Mouse (Mus musculus) neural tube, embryonic 15.5 days (tissue): ENCODE measurements at regions not wholly inside any gene's neighbourhood (a gene's known extent, or its start where the extent isn't known, plus 50 kb on each side); places are given as distances from the start of the nearest gene placed in this dataset.
A peak's percentile ranks its signal among the peaks of the same experiment; 100 is the strongest.

Source experiments
- ATAC-seq: fragments of 200-750 bp; cut with Nextera tagmentation; 2 replicates; pipeline ENCODE4 v1.8.0; 2017; ENCODE audit warnings: mild to moderate bottlenecking, moderate TSS enrichment, moderate library complexity; ENCODE audit not compliant: low FRiP score
- H3K27ac ChIP-seq: fragments of 300-500 bp; sonication (generic); replicated peaks from 2 replicates; pipeline ENCODE4 v1.5.1; 2015; ENCODE audit warnings: mild to moderate bottlenecking, inconsistent platforms
- H3K27me3 ChIP-seq: fragments of 300-500 bp; sonication (generic); replicated peaks from 2 replicates; pipeline ENCODE4 v1.6.1; 2015; ENCODE audit warnings: inconsistent platforms
- H3K36me3 ChIP-seq: fragments of 300-500 bp; sonication (generic); 2 replicates; pipeline ENCODE4 v1.6.1; 2015; ENCODE audit warnings: inconsistent platforms
- H3K4me1 ChIP-seq: fragments of 300-500 bp; sonication (generic); 2 replicates; pipeline ENCODE4 v1.6.1; 2015; ENCODE audit warnings: inconsistent platforms
- H3K4me2 ChIP-seq: fragments of 300-500 bp; sonication (generic); 2 replicates; pipeline ENCODE4 v1.6.1; 2015; ENCODE audit warnings: inconsistent platforms, mild to moderate bottlenecking, moderate library complexity
- H3K4me3 ChIP-seq: fragments of 300-500 bp; sonication (generic); replicated peaks from 2 replicates; pipeline ENCODE4 v1.5.1; 2015; ENCODE audit warnings: mild to moderate bottlenecking, inconsistent platforms
- H3K9ac ChIP-seq: fragments of 300-500 bp; sonication (generic); replicated peaks from 2 replicates; pipeline ENCODE4 v1.6.1; 2015; ENCODE audit warnings: mild to moderate bottlenecking, inconsistent platforms
- H3K9me3 ChIP-seq: fragments of 300-500 bp; sonication (generic); replicated peaks from 2 replicates; pipeline ENCODE4 v1.6.1; 2016; ENCODE audit warnings: inconsistent platforms
- WGBS: fragments of 180-500 bp; shearing (Covaris S2); methylation state at CpG from one replicate; pipeline ENCODE4 v1.1.7; 2015; ENCODE audit warnings: mixed read lengths; 5-methylcytosine and 5-hydroxymethylcytosine counted together

GRCm38 (mm10) chr10:91734691-91735090 lies 553.6 kb upstream of the Tmpo start:
- Histone ChIP-seq H3K4me3 (no peak overlapping the region), H3K36me3 (no peaks in the 10 kb centered on the region), H3K9me3 (no peaks in the 10 kb centered on the region), H3K27ac (no peak overlapping the region), H3K27me3 (no peaks in the 10 kb centered on the region), H3K9ac (no peak overlapping the region), H3K4me2 (no peak overlapping the region), H3K4me1 (peaks cover 5% of the 10 kb centered on the region; the same call in 1 of the 2 replicates)
- no peak for ATAC-seq
- WGBS = 71% methylated on average over 8 of the region's 8 CpGs

GRCm38 (mm10) chr10:91732007-91732589 lies 551.0 kb upstream of the Tmpo start:
- H3K36me3 ChIP-seq = no peaks in the 10 kb centered on the region
- no peak overlapping the region for H3K4me2 ChIP-seq
- no peak overlapping the region for H3K4me3 ChIP-seq
- H3K27me3 ChIP-seq = no peaks in the 10 kb centered on the region
- no peaks in the 10 kb centered on the region for H3K9me3 ChIP-seq
- no peak for ATAC-seq
- H3K4me1 ChIP-seq = peaks cover 5% of the 10 kb centered on the region; the same call in 1 of the 2 replicates
- 46% methylated on average over 9 of the region's 9 CpGs for WGBS
- no peak overlapping the region for H3K9ac ChIP-seq
- no peak overlapping the region for H3K27ac ChIP-seq

- 66% methylated on average over 6 of the region's 6 CpGs for WGBS
- Histone ChIP-seq H3K9me3 (no peaks in the 10 kb centered on the region), H3K4me3 (no peak overlapping the region), H3K4me1 (peaks cover 5% of the 10 kb centered on the region; the same call in 1 of the 2 replicates), H3K4me2 (no peak overlapping the region), H3K36me3 (no peaks in the 10 kb centered on the region), H3K9ac (no peak overlapping the region), H3K27ac (no peak overlapping the region), H3K27me3 (no peaks in the 10 kb centered on the region)
- no peak for ATAC-seq
These were observed 548.9 kb upstream of the Tmpo start for GRCm38 (mm10) chr10:91730062-91730461.

- Histone ChIP-seq H3K4me2 (no peak overlapping the region), H3K36me3 (no peaks in the 10 kb centered on the region), H3K9me3 (no peaks in the 10 kb centered on the region), H3K4me1 (0 out of 2 replicates have a peak, but pooled peaks cover 6% of the 10 kb centered on the region), H3K4me3 (no peak overlapping the region), H3K9ac (no peak overlapping the region), H3K27me3 (no peaks in the 10 kb centered on the region), H3K27ac (peak overlapping the region; percentile 45; the same call in 1 of the 2 replicates)
- ATAC-seq = peak; percentile 94
- 54% methylated on average over 9 of the region's 9 CpGs for WGBS
These were observed 538.7 kb upstream of the Tmpo start for GRCm38 (mm10) chr10:91719561-91720371.

- Histone ChIP-seq H3K9me3 (no peaks in the 10 kb centered on the region), H3K27ac (no peak overlapping the region)
These were observed 535.5 kb upstream of the Tmpo start for GRCm38 (mm10) chr10:91716604-91717003.

GRCm38 (mm10) chr10:91714648-91715047 lies 533.5 kb upstream of the Tmpo start:
- WGBS = 66% methylated on average over 3 of the region's 3 CpGs
- 0 out of 2 replicates have a peak, but pooled peaks cover 3% of the 10 kb centered on the region for H3K4me1 ChIP-seq
- no peak overlapping the region for H3K9ac ChIP-seq
- no peaks in the 10 kb centered on the region for H3K9me3 ChIP-seq
- no peaks in the 10 kb centered on the region for H3K36me3 ChIP-seq
- H3K27ac ChIP-seq = no peak overlapping the region
- H3K27me3 ChIP-seq = no peaks in the 10 kb centered on the region
- no peak overlapping the region for H3K4me2 ChIP-seq
- no peak overlapping the region for H3K4me3 ChIP-seq
- no peak for ATAC-seq

More at GRCm38 (mm10) chr10:91716604-91717003, 535.5 kb upstream of the Tmpo start:
- Histone ChIP-seq H3K27me3 (no peaks in the 10 kb centered on the region), H3K36me3 (no peaks in the 10 kb centered on the region), H3K4me3 (no peak overlapping the region), H3K9ac (no peak overlapping the region), H3K4me2 (no peak overlapping the region), H3K4me1 (0 out of 2 replicates have a peak, but pooled peaks cover 6% of the 10 kb centered on the region)
- 58% methylated on average over 7 of the region's 7 CpGs for WGBS
- ATAC-seq = no peak

- Histone ChIP-seq H3K9ac (no peak overlapping the region), H3K36me3 (no peaks in the 10 kb centered on the region), H3K27ac (no peak overlapping the region), H3K4me1 (no peaks in the 10 kb centered on the region), H3K4me3 (no peak overlapping the region), H3K4me2 (no peak overlapping the region), H3K27me3 (no peaks in the 10 kb centered on the region), H3K9me3 (no peaks in the 10 kb centered on the region)
- no peak for ATAC-seq
- 49% methylated on average over 7 of the region's 7 CpGs for WGBS
These were observed 532.4 kb upstream of the Tmpo start for GRCm38 (mm10) chr10:91713529-91713928.

- no peak overlapping the region for H3K27ac ChIP-seq
- no peaks in the 10 kb centered on the region for H3K9me3 ChIP-seq
- H3K4me3 ChIP-seq = no peak overlapping the region
- no peak overlapping the region for H3K4me2 ChIP-seq
- no peaks in the 10 kb centered on the region for H3K27me3 ChIP-seq
- no peaks in the 10 kb centered on the region for H3K36me3 ChIP-seq
- ATAC-seq = no peak
- no peaks in the 10 kb centered on the region for H3K4me1 ChIP-seq
- H3K9ac ChIP-seq = no peak overlapping the region
- whole genome bisulfite sequencing = 42% methylated on average over 3 of the region's 3 CpGs
These were observed 525.7 kb upstream of the Tmpo start for GRCm38 (mm10) chr10:91706816-91707215.

GRCm38 (mm10) chr10:91704751-91705150 lies 523.6 kb upstream of the Tmpo start:
- Histone ChIP-seq H3K4me1 (no peaks in the 10 kb centered on the region), H3K4me3 (no peak overlapping the region), H3K9ac (no peak overlapping the region), H3K9me3 (no peaks in the 10 kb centered on the region), H3K27me3 (no peaks in the 10 kb centered on the region), H3K4me2 (no peak overlapping the region), H3K36me3 (no peaks in the 10 kb centered on the region), H3K27ac (no peak overlapping the region)
- ATAC-seq = no peak
- WGBS = 73% methylated on average over 3 of the region's 3 CpGs

GRCm38 (mm10) chr10:91701822-91702221 lies 520.7 kb upstream of the Tmpo start:
- 73% methylated on average over 3 of the region's 3 CpGs for WGBS
- no peak for ATAC-seq
- Histone ChIP-seq H3K4me1 (no peaks in the 10 kb centered on the region), H3K27me3 (no peaks in the 10 kb centered on the region), H3K27ac (no peak overlapping the region), H3K36me3 (no peaks in the 10 kb centered on the region), H3K9ac (no peak overlapping the region), H3K4me2 (no peak overlapping the region), H3K4me3 (no peak overlapping the region), H3K9me3 (no peaks in the 10 kb centered on the region)

- Histone ChIP-seq H3K4me3 (no peak overlapping the region), H3K27ac (no peak overlapping the region), H3K27me3 (no peaks in the 10 kb centered on the region), H3K9me3 (no peaks in the 10 kb centered on the region), H3K9ac (no peak overlapping the region), H3K36me3 (no peaks in the 10 kb centered on the region), H3K4me2 (no peak overlapping the region), H3K4me1 (peaks cover 11% of the 10 kb centered on the region)
- 32% methylated on average over 8 of the region's 8 CpGs for WGBS
- ATAC-seq = no peak
These were observed 505.0 kb upstream of the Tmpo start for GRCm38 (mm10) chr10:91686082-91686618.
